Mouse (Mus musculus) erythroblast, embryonic 14.5 days (primary cell): Measurements from ENCODE around the gene Nkx6-1.

Source experiments
- GATA1 ChIP-seq: IDR thresholded peaks from 2 replicates; pipeline ENCODE4 v1.6.1; 2012; ENCODE audit warnings: low read length, inconsistent platforms, mixed read lengths
- TAL1 ChIP-seq: IDR thresholded peaks from 3 replicates; pipeline ENCODE4 v1.6.1; 2012; ENCODE audit warnings: low read length, inconsistent platforms, mixed read lengths

GRCm38 (mm10) chr5:101662485-101662884, 2.3 kb downstream of the Nkx6-1 start:
- TF ChIP-seq GATA1 (no peak), TAL1 (no peak)
